1 mouse cellular context compared by ENCODE assay signal in genomic region chr9:51137432-51137831, GRCm38 (mm10).
TF ChIP-seq lines count a peak whose summit lies in the region.

No protein-coding gene starts in this region.

TF ChIP-seq in MEL, 35 proteins besides CTCF, POLR2A, EP300 and RAD21 (continued from another document):
- TF ChIP-seq MAZ (IDR thresholded peaks at IDR 0.05; ENCODE audit: low read depth, low read length) (no peak), ELF1 (IDR thresholded peaks at IDR 0.05; ENCODE audit: low read depth, low read length) (no peak), MXI1 (IDR thresholded peaks at IDR 0.05; ENCODE audit: low read depth, low read length) (no peak), NRF1 (IDR thresholded peaks at IDR 0.05; ENCODE audit: insufficient read depth, low read depth, low read length, poor library complexity, severe bottlenecking) (no peak), GABPA (IDR thresholded peaks at IDR 0.05; ENCODE audit: low read depth, low read length) (no peak), ZMIZ1 (IDR thresholded peaks at IDR 0.05; ENCODE audit: low read depth, low read length) (no peak), ETS1 (IDR thresholded peaks at IDR 0.05; ENCODE audit: low read depth, low read length) (0 out of 2 replicates have a peak, but pooled peaks have one; percentile 36), MAFK (IDR thresholded peaks at IDR 0.05; ENCODE audit: borderline replicate concordance, low read depth, low read length) (no peak), HCFC1 (IDR thresholded peaks at IDR 0.05; ENCODE audit: low read depth, low read length) (no peak), MAX (IDR thresholded peaks at IDR 0.05; ENCODE audit: low read length) (no peak), USF2 (IDR thresholded peaks at IDR 0.05; ENCODE audit: borderline replicate concordance in 1 of 2, insufficient read depth in 1 of 2, low read depth in 1 of 2, low read length in 2 of 2) (no peak), CHD1 (IDR thresholded peaks at IDR 0.05; ENCODE audit: low read depth, low read length) (no peak), ZNF384 (IDR thresholded peaks at IDR 0.05; ENCODE audit: low read depth, low read length) (no peak), NELFE (IDR thresholded peaks at IDR 0.05; ENCODE audit: low read depth, low read length) (no peak), POLR2AphosphoS5 (IDR thresholded peaks at IDR 0.05; ENCODE audit: borderline replicate concordance, low read depth, low read length) (no peak), ZKSCAN1 (IDR thresholded peaks at IDR 0.05; ENCODE audit: low read depth, low read length) (no peak), TBP (IDR thresholded peaks at IDR 0.05; ENCODE audit: low read depth, low read length) (no peak), KAT2A (conservative IDR thresholded peaks at IDR 0.05; ENCODE audit: low read depth, low read length) (no peak), ZC3H11A (IDR thresholded peaks at IDR 0.05; ENCODE audit: low read depth, low read length) (no peak), UBTF (IDR thresholded peaks at IDR 0.05; ENCODE audit: borderline replicate concordance, insufficient read depth, low read depth, low read length) (no peak)
